Mouse (Mus musculus) kidney, embryonic 14.5 days (tissue): ENCODE measurements at regions not wholly inside any gene's neighbourhood (a gene's known extent, or its start where the extent isn't known, plus 50 kb on each side); places are given as distances from the start of the nearest gene placed in this dataset.

Experiments used
- ATAC-seq: fragments of 200-750 bp; cut with Nextera tagmentation; 2 replicates; pipeline ENCODE4 v1.8.0; 2017; ENCODE audit warnings: moderate number of reproducible peaks, mild to moderate bottlenecking, moderate TSS enrichment, moderate library complexity; ENCODE audit not compliant: low FRiP score, low TSS enrichment
- H3K27ac ChIP-seq: fragments of 300-500 bp; sonication (generic); 2 replicates; pipeline ENCODE4 v1.5.1; 2014; ENCODE audit warnings: low read depth, mild to moderate bottlenecking, low read length, moderate library complexity, mixed read lengths
- H3K27me3 ChIP-seq: fragments of 300-500 bp; sonication (generic); 2 replicates; pipeline ENCODE4 v1.6.1; 2014; ENCODE audit warnings: mild to moderate bottlenecking, low read length; ENCODE audit not compliant: control insufficient read depth, insufficient read depth
- H3K36me3 ChIP-seq: fragments of 300-500 bp; sonication (generic); 2 replicates; pipeline ENCODE4 v1.6.1; 2014; ENCODE audit warnings: low read length, mixed read lengths; ENCODE audit not compliant: control insufficient read depth, insufficient read depth
- H3K4me1 ChIP-seq: fragments of 300-500 bp; sonication (generic); 2 replicates; pipeline ENCODE4 v1.6.1; 2014; ENCODE audit warnings: low read length, mixed read lengths; ENCODE audit not compliant: control insufficient read depth, insufficient read depth
- H3K4me2 ChIP-seq: fragments of 300-500 bp; sonication (generic); replicated peaks from 2 replicates; pipeline ENCODE4 v1.6.1; 2014; ENCODE audit warnings: low read depth, mild to moderate bottlenecking, low read length
- H3K4me3 ChIP-seq: fragments of 300-500 bp; sonication (generic); 2 replicates; pipeline ENCODE4 v1.5.1; 2014; ENCODE audit warnings: mild to moderate bottlenecking, low read length
- H3K9ac ChIP-seq: fragments of 300-500 bp; sonication (generic); 2 replicates; pipeline ENCODE4 v1.6.1; 2014; ENCODE audit warnings: low read depth, mild to moderate bottlenecking, low read length, moderate library complexity
- H3K9me3 ChIP-seq: fragments of 300-500 bp; sonication (generic); 2 replicates; pipeline ENCODE4 v1.6.1; 2016; ENCODE audit warnings: low read length; ENCODE audit not compliant: control insufficient read depth
- WGBS: fragments of 180-500 bp; shearing (Covaris S2); extraction: QIAGEN DNeasy Blood & Tissue Kit; methylation state at CpG from one replicate; pipeline ENCODE4 v1.1.7; 2014; 5-methylcytosine and 5-hydroxymethylcytosine counted together

GRCm38 (mm10) chr17:68087149-68087548 lies 83.2 kb upstream of the Arhgap28 start:
- no peak for ATAC-seq

GRCm38 (mm10) chr17:68089179-68089578 lies 85.3 kb upstream of the Arhgap28 start:
- H3K27ac ChIP-seq, result no peak overlapping the region
- no peak overlapping the region for H3K4me3 ChIP-seq
- no peak overlapping the region for H3K4me2 ChIP-seq
- H3K9ac ChIP-seq, result no peak overlapping the region
- no peaks in the 10 kb centered on the region for H3K4me1 ChIP-seq
- ATAC-seq, result no peak
- WGBS, result 91% methylated on average over 1 of the region's 1 CpGs
- H3K36me3 ChIP-seq, result no peaks in the 10 kb centered on the region
- H3K9me3 ChIP-seq, result no peaks in the 10 kb centered on the region
- H3K27me3 ChIP-seq, result no peaks in the 10 kb centered on the region

More at GRCm38 (mm10) chr17:68087149-68087548, 83.2 kb upstream of the Arhgap28 start:
- H3K27me3 ChIP-seq, result no peaks in the 10 kb centered on the region
- H3K4me1 ChIP-seq, result no peaks in the 10 kb centered on the region
- H3K27ac ChIP-seq, result no peak overlapping the region
- no peak overlapping the region for H3K9ac ChIP-seq
- 74% methylated on average over 1 of the region's 1 CpGs for WGBS
- no peak overlapping the region for H3K4me3 ChIP-seq
- no peaks in the 10 kb centered on the region for H3K36me3 ChIP-seq
- no peak overlapping the region for H3K4me2 ChIP-seq
- H3K9me3 ChIP-seq, result no peaks in the 10 kb centered on the region

GRCm38 (mm10) chr17:68089830-68090229 lies 85.9 kb upstream of the Arhgap28 start:
- Histone ChIP-seq H3K9me3 (no peaks in the 10 kb centered on the region), H3K27me3 (no peaks in the 10 kb centered on the region), H3K4me3 (no peak overlapping the region), H3K4me2 (no peak overlapping the region), H3K36me3 (no peaks in the 10 kb centered on the region), H3K27ac (no peak overlapping the region), H3K9ac (no peak overlapping the region), H3K4me1 (no peaks in the 10 kb centered on the region)
- 86% methylated on average over 1 of the region's 1 CpGs for WGBS
- ATAC-seq, result no peak

GRCm38 (mm10) chr17:68096982-68097381 lies 93.1 kb upstream of the Arhgap28 start:
- Histone ChIP-seq H3K36me3 (no peaks in the 10 kb centered on the region), H3K27ac (no peak overlapping the region), H3K4me1 (no peaks in the 10 kb centered on the region), H3K27me3 (no peaks in the 10 kb centered on the region), H3K9ac (no peak overlapping the region), H3K9me3 (no peaks in the 10 kb centered on the region), H3K4me3 (no peak overlapping the region), H3K4me2 (no peak overlapping the region)
- ATAC-seq, result no peak
- WGBS, result 71% methylated on average over 2 of the region's 2 CpGs

GRCm38 (mm10) chr17:68097436-68097835 lies 93.5 kb upstream of the Arhgap28 start:
- H3K27me3 ChIP-seq, result no peaks in the 10 kb centered on the region
- no peak overlapping the region for H3K4me3 ChIP-seq
- no peaks in the 10 kb centered on the region for H3K9me3 ChIP-seq
- H3K27ac ChIP-seq, result no peak overlapping the region
- no peak overlapping the region for H3K4me2 ChIP-seq
- no peaks in the 10 kb centered on the region for H3K36me3 ChIP-seq
- no peak for ATAC-seq
- H3K9ac ChIP-seq, result no peak overlapping the region
- H3K4me1 ChIP-seq, result no peaks in the 10 kb centered on the region
- 82% methylated on average over 6 of the region's 6 CpGs for WGBS

DNA sequence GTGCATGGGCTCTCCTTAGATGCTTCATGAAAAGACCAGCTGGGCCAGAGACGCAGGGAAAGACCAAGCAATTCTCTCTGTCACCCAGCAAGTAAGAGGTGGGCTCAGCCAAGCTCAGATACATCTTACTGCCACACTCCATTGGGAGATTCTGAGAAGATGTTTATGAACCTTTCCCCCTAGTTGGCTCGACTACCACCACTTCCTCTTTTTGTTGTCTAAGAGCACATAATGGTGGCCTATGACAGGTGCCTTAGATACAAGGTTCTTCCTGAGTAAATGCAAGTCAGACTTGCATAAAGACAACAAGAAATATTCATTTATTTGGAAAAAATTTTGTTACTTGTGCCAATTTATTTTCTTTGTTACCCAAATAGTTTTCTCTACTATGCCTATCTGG lies 96.2 kb upstream of the Arhgap28 start:
- no peak for ATAC-seq
- H3K27ac ChIP-seq, result no peak overlapping the region
- no peaks in the 10 kb centered on the region for H3K4me1 ChIP-seq
- H3K4me2 ChIP-seq, result no peak overlapping the region
- no peaks in the 10 kb centered on the region for H3K27me3 ChIP-seq
- H3K9me3 ChIP-seq, result no peaks in the 10 kb centered on the region
- no peak overlapping the region for H3K4me3 ChIP-seq
- no peak overlapping the region for H3K9ac ChIP-seq
- H3K36me3 ChIP-seq, result no peaks in the 10 kb centered on the region
- WGBS, result 82% methylated on average over 2 of the region's 2 CpGs

DNA sequence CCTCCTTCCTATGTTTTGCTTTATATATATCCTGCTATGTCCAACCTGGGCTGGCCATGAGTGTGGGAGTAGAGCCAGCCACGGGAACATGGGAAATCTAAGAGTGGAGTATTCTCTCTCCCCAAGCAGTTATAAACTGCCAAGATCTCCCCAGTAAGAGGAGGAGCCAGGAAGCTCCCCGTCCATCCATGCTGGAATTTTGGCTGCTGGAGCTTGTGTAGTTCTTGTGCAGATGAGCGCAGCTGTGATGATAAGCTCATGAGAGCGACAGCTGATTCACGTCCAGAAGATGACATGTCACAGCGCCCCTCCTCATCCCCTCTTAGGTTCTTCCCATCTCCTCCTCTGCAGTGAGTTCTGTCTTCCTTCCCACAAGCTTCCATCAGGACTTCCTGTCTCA lies 99.4 kb upstream of the Arhgap28 start:
- H3K4me1 ChIP-seq, result no peaks in the 10 kb centered on the region
- no peaks in the 10 kb centered on the region for H3K27me3 ChIP-seq
- no peak overlapping the region for H3K4me3 ChIP-seq
- no peak overlapping the region for H3K9ac ChIP-seq
- WGBS, result 51% methylated on average over 6 of the region's 6 CpGs
- H3K27ac ChIP-seq, result no peak overlapping the region
- no peaks in the 10 kb centered on the region for H3K9me3 ChIP-seq
- peak; percentile 67 for ATAC-seq
- no peaks in the 10 kb centered on the region for H3K36me3 ChIP-seq
- H3K4me2 ChIP-seq, result no peak overlapping the region

GRCm38 (mm10) chr17:68106366-68106765 lies 102.4 kb upstream of the Arhgap28 start:
- Histone ChIP-seq H3K4me1 (no peaks in the 10 kb centered on the region), H3K9ac (no peak overlapping the region), H3K27ac (no peak overlapping the region), H3K36me3 (no peaks in the 10 kb centered on the region), H3K4me2 (no peak overlapping the region), H3K9me3 (no peaks in the 10 kb centered on the region), H3K27me3 (no peaks in the 10 kb centered on the region), H3K4me3 (no peak overlapping the region)
- no peak for ATAC-seq
- WGBS, result 45% methylated on average over 8 of the region's 8 CpGs

- WGBS, result 85% methylated on average over 5 of the region's 5 CpGs
- H3K27ac ChIP-seq, result no peak overlapping the region
- H3K9me3 ChIP-seq, result no peaks in the 10 kb centered on the region
- no peaks in the 10 kb centered on the region for H3K4me1 ChIP-seq
- H3K4me2 ChIP-seq, result no peak overlapping the region
- no peak overlapping the region for H3K4me3 ChIP-seq
- ATAC-seq, result no peak
- no peaks in the 10 kb centered on the region for H3K27me3 ChIP-seq
- no peak overlapping the region for H3K9ac ChIP-seq
- H3K36me3 ChIP-seq, result no peaks in the 10 kb centered on the region
Observed at GRCm38 (mm10) chr17:68107875-68108274, 104.0 kb upstream of the Arhgap28 start.
